22 mouse cellular contexts compared by ENCODE assay signal in genomic region chr11:97979824-97980495, GRCm38 (mm10). TPM values are rescaled to one million over a fixed set of nuclear protein-coding genes. Genes with fewer than 3 reads are reported as not detected.
DNase-seq lines count a peak whose midpoint lies in the region; ATAC-seq and TF ChIP-seq lines count a peak whose summit lies in the region.
"Had no signal": no experiment of that assay in that cellular context is flagged by ENCODE, and none has a peak within 500 bp of the region (broad histone marks: within the 10 kb centered on the region; RNA-seq: fewer than 3 reads in every experiment).

No protein-coding gene starts in this region.

- no peak for TF ChIP-seq CTCF in gastrocnemius, adult 2 months (IDR thresholded peaks at IDR 0.05)

- peak overlapping the region; percentile 66 for H3K27ac ChIP-seq in gastrocnemius, adult 2 months
- 0 out of 2 replicates have a peak overlapping the region, but pooled peaks have one; percentile 2 for H3K27ac ChIP-seq in neural tube, embryonic 13.5 days (replicated peaks)
- H3K27ac ChIP-seq in limb, embryonic 13.5 days: no peak overlapping the region; the same call in 1 of the 2 replicates
- H3K27ac ChIP-seq: kidney, embryonic 15.5 days; liver, embryonic 13.5 days; lung, embryonic 15.5 days; macrophage; midbrain, embryonic 15.5 days had no signal

- WGBS in neural tube, embryonic 13.5 days: 62% methylated on average over 10 of the region's 10 CpGs
- WGBS in limb, embryonic 13.5 days: 52% methylated on average over 10 of the region's 10 CpGs

- 0 out of 2 replicates have a peak, but pooled peaks cover 6% of the 10 kb centered on the region for H3K4me1 ChIP-seq in neural tube, embryonic 13.5 days (replicated peaks)
- peaks cover 14% of the 10 kb centered on the region for H3K4me1 ChIP-seq in limb, embryonic 13.5 days
- H3K4me1 ChIP-seq: kidney, embryonic 15.5 days; liver, embryonic 13.5 days; midbrain, embryonic 15.5 days had no signal

- no peak overlapping the region; the same call in 1 of the 2 replicates for H3K4me3 ChIP-seq in gastrocnemius, adult 2 months
- H3K4me3 ChIP-seq in neural tube, embryonic 13.5 days: no peak overlapping the region
- no peak overlapping the region for H3K4me3 ChIP-seq in limb, embryonic 13.5 days
- H3K4me3 ChIP-seq: kidney, embryonic 15.5 days; limb, embryonic 12.5 days; liver, embryonic 13.5 days; lung, embryonic 15.5 days; midbrain, embryonic 15.5 days; neural tube, embryonic 15.5 days had no signal

- no peak overlapping the region for H3K9ac ChIP-seq in neural tube, embryonic 13.5 days
- peak overlapping the region; percentile 21; the same call in 1 of the 2 replicates for H3K9ac ChIP-seq in limb, embryonic 13.5 days
- H3K9ac ChIP-seq: kidney, embryonic 15.5 days; limb, embryonic 12.5 days; liver, embryonic 13.5 days; lung, embryonic 15.5 days; midbrain, embryonic 15.5 days; neural tube, embryonic 15.5 days had no signal

- H3K4me2 ChIP-seq in neural tube, embryonic 13.5 days: no peak overlapping the region
- no peak overlapping the region for H3K4me2 ChIP-seq in limb, embryonic 13.5 days (replicated peaks)
- H3K4me2 ChIP-seq: kidney, embryonic 15.5 days; limb, embryonic 12.5 days; liver, embryonic 13.5 days; lung, embryonic 15.5 days; midbrain, embryonic 15.5 days; neural tube, embryonic 15.5 days had no signal

- H3K9me3 ChIP-seq in neural tube, embryonic 13.5 days: no peaks in the 10 kb centered on the region
- no peaks in the 10 kb centered on the region for H3K9me3 ChIP-seq in limb, embryonic 13.5 days
- H3K9me3 ChIP-seq: G1E; kidney, embryonic 15.5 days; limb, embryonic 12.5 days; liver, embryonic 13.5 days; lung, embryonic 15.5 days; midbrain, embryonic 15.5 days; neural tube, embryonic 15.5 days had no signal

- H3K27me3 ChIP-seq in neural tube, embryonic 13.5 days: peaks cover 11% of the 10 kb centered on the region
- H3K27me3 ChIP-seq in limb, embryonic 13.5 days: peaks cover 11% of the 10 kb centered on the region

- no peaks in the 10 kb centered on the region for H3K36me3 ChIP-seq in neural tube, embryonic 13.5 days
- no peaks in the 10 kb centered on the region for H3K36me3 ChIP-seq in limb, embryonic 13.5 days
- H3K36me3 ChIP-seq: kidney, embryonic 15.5 days; limb, embryonic 12.5 days; liver, embryonic 13.5 days; lung, embryonic 15.5 days; midbrain, embryonic 15.5 days; neural tube, embryonic 15.5 days had no signal

- intact Hi-C loops in gastrocnemius, adult 2 months (cut with DNase I): no loop called here
- intact Hi-C loops in gastrocnemius, postnatal 36 days (cut with DNase I): loop anchor here (5.0 kb wide), 1 partner anchor 63 kb away; no protein-coding TSS in a partner anchor

- no peak for DNase-seq in gastrocnemius, adult 2 months
- DNase-seq in gastrocnemius, postnatal 36 days: no peak
- no peak for DNase-seq in neural tube, embryonic 10.5 days (ENCODE audit: extremely low spot score, low spot score)
- peak; percentile 83 for DNase-seq in R1 (ENCODE audit: low read depth, low spot score)
- no peak for DNase-seq in lung, postnatal 4 days
- DNase-seq in natural killer cell, adult 2 months (ENCODE audit: low spot score in 2 of 2): no peak
- DNase-seq: cerebellum, adult 9-10 months; kidney, postnatal 36 days; layer of hippocampus, postnatal 36 days; liver, embryonic 13.5 days; right cerebral cortex, postnatal 14 days; thymus, postnatal 14 days had no signal

- ATAC-seq in neural tube, embryonic 13.5 days (ENCODE audit: low read depth): no peak
- ATAC-seq in limb, embryonic 13.5 days (ENCODE audit: low FRiP score, low read depth): no peak
- ATAC-seq: intestine, postnatal 0 days; midbrain, embryonic 15.5 days had no signal

RNA-seq across cellular contexts. Expression of gene Plxdc1, which starts 6.3 kb away (rescaled TPM):
- total RNA-seq in gastrocnemius, adult 2 months (2021): 1 to 10 TPM; 3.0 to 3.1 TPM
- total RNA-seq in gastrocnemius, postnatal 36 days (2021): 1 to 10 TPM; 2.8 to 3.7 TPM
- polyA plus RNA-seq in neural tube, embryonic 13.5 days (2015; fragmentation: Nextera tagmentation; extraction: Ambion mirVana): 0.71 and 0.74 TPM in 2 replicates
- 0.33 and 0.50 TPM in 2 replicates for polyA plus RNA-seq in limb, embryonic 13.5 days (2015; fragmentation: Nextera tagmentation; extraction: Ambion mirVana)
- polyA plus RNA-seq: limb, embryonic 12.5 days had no signal

RNA-seq across cellular contexts. Expression of gene Arl5c, which starts 16.0 kb away (rescaled TPM):
- under 1 TPM; 0.31 to 0.47 TPM for total RNA-seq in gastrocnemius, adult 2 months (2021)
- under 1 TPM; 0.32 to 0.79 TPM for total RNA-seq in gastrocnemius, postnatal 36 days (2021)
- 5.9 and 8.4 TPM in 2 replicates for polyA plus RNA-seq in neural tube, embryonic 13.5 days (2015; fragmentation: Nextera tagmentation; extraction: Ambion mirVana)
- 7.0 and 8.8 TPM in 2 replicates for polyA plus RNA-seq in limb, embryonic 13.5 days (2015; fragmentation: Nextera tagmentation; extraction: Ambion mirVana)
- polyA plus RNA-seq: G1E had no signal

RNA-seq across cellular contexts. Expression of gene Cacnb1, which starts 42.9 kb away (rescaled TPM):
- total RNA-seq in gastrocnemius, adult 2 months (2021): 100 to 1,000 TPM; 199 to 214 TPM
- 100 to 1,000 TPM; 215 to 243 TPM for total RNA-seq in gastrocnemius, postnatal 36 days (2021)
- 50.0 and 52.1 TPM in 2 replicates for polyA plus RNA-seq in neural tube, embryonic 13.5 days (2015; fragmentation: Nextera tagmentation; extraction: Ambion mirVana)
- 20.0 and 20.7 TPM in 2 replicates for polyA plus RNA-seq in limb, embryonic 13.5 days (2015; fragmentation: Nextera tagmentation; extraction: Ambion mirVana)

RNA-seq across cellular contexts. Expression of gene Rpl19, which starts 46.5 kb away (rescaled TPM):
- total RNA-seq in gastrocnemius, adult 2 months (2021): 100 to 1,000 TPM; 404 to 490 TPM
- 100 to 1,000 TPM; 368 to 452 TPM for total RNA-seq in gastrocnemius, postnatal 36 days (2021)
- 660 and 722 TPM in 2 replicates for polyA plus RNA-seq in neural tube, embryonic 13.5 days (2015; fragmentation: Nextera tagmentation; extraction: Ambion mirVana)
- polyA plus RNA-seq in limb, embryonic 13.5 days (2015; fragmentation: Nextera tagmentation; extraction: Ambion mirVana): 1,012 and 1,039 TPM in 2 replicates
